Mouse (Mus musculus): Measurements from ENCODE around the gene Rdh7. TPM values are rescaled to one million over a fixed set of nuclear protein-coding genes. Genes with fewer than 3 reads are reported as not detected.
"Not testable (repeated sequence)": the region's sequence is repeated elsewhere in the genome, so short reads cannot be mapped to it uniquely, and the experiment has no call there.

The Rdh7 gene
- not detected in 2 replicates for polyA plus RNA-seq (2016; fragmentation: Nextera tagmentation; extraction: Ambion mirVana)

DNA sequence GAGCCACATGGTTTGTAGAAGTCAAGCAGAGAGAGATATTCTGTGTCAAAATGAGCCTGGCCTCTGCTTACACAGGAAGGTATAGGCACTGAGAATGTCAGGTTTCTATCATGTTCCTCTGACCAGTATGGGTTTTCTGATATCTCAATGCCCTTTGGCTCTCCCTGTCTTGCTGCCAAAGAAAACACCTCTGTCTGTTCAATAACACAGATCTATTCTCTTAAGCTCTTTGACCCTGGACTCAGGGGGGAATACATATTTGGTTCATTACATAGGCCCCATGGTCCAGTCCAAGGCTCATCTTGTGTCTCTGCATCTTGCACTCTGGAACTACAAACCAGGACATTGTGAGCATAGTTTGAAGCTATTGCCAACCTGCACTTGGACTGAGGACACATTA, at the start of gene Rdh7:
Gene Rdh7 (minus strand): TSS at position 213 of the 400 bp plus-strand sequence.
- Histone ChIP-seq H3K36me3 (no peaks in the 10 kb centered on the region), H3K4me1 (peaks cover 5% of the 10 kb centered on the region; the same call in 1 of the 2 replicates), H3K9ac (no peak within 1 kb of the TSS), H3K4me2 (replicated peaks) (no peak within 1 kb of the TSS), H3K27me3 (no peaks in the 10 kb centered on the region), H3K27ac (no peak within 1 kb of the TSS), H3K9me3 (replicated peaks) (no peaks in the 10 kb centered on the region), H3K4me3 (no peak within 1 kb of the TSS)
- ATAC-seq (ENCODE audit: low FRiP score), result no peak

DNA sequence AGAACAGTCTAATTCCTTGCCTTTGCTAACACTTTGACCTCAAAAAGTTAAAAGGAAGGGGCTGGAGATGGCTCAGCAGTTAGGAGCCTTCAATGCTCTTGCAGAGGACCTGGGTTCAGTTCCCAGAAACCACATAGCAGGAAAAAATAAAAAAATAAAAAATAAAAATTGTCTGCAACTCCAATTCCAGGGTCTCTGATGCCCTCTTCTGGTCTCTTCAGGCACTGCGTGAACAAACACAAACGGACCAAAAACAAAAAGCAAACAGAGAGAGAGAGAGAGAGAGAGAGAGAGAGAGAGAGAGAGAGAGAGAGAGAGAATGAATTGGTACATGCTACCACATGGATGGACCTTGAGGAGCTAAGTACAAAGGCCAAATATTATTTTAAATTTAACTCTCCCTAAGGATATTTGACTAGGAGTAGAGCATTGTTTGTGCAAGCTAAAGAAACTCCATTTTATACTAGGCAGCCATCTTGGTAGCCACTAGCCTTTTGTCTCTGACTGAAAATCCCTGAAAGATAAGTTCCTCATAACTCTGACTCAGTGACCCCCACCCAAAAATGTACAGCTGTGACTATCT, 48.9 kb upstream of the Rdh7 start:
- Histone ChIP-seq H3K9me3 (replicated peaks) (peaks cover 5% of the 10 kb centered on the region; the same call in 1 of the 2 replicates), H3K36me3 (no peaks in the 10 kb centered on the region), H3K27me3 (no peaks in the 10 kb centered on the region), H3K4me1 (no peaks in the 10 kb centered on the region), H3K27ac (no peak overlapping the region), H3K9ac (no peak overlapping the region), H3K4me2 (replicated peaks) (no peak overlapping the region), H3K4me3 (no peak overlapping the region)
- ATAC-seq (ENCODE audit: low FRiP score), result no peak
- WGBS, result 3% methylated on average over 2 of the region's 2 CpGs

DNA sequence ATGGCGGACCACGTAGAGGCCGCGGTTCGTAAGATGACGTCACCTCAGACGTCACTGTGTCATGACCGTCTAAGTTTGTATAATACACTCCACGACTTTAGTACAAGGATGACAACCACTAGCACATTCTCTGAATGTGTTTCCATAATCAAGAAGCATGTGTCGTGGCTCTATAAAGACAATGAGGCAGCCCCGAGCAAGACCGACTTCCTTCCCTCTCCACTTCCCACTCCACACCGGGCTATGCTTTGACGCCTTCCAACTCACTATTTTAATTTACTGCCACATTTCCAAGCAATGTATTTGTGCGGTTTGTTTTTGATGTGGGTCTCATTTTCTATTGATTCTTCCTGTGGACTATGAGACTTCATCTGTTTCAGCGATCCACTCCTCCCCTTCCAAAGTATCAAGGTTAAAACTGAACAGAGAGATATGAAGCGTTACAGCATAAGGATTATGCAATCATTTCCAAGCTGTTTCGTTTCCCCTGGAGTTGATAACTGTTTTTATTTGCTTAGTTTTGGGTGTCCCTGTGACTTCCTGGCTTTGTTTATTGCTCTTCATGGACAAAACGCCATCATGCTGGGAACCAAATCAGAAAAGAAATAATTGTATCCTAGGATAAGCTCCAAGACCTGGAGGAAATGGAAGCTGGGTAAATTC, 48.3 kb upstream of the Rdh7 start:
- WGBS, result 88% methylated on average over 19 of the region's 19 CpGs
- no peak for ATAC-seq (ENCODE audit: low FRiP score)
- no peak overlapping the region for H3K9ac ChIP-seq

DNA sequence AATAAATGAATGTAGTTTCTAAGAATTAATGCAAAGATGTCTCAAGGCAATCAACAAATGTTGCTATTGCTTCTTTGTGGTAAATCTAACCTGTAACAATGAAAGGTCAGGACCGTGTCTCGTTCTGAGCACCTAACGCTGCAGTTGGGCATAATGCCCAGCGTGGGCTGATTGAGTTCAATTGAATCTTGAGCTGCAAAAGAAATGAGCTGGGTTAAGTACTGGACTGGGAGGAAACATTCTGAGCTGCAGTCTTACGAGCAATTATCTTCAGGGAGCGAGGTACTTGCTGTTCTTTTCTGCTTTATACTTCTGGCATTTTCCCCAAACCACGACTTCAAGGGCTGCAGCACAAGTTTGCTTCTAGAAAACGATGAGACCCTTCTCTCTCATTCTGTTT, 47.7 kb upstream of the Rdh7 start:
- Histone ChIP-seq H3K27me3 (no peaks in the 10 kb centered on the region), H3K4me1 (no peaks in the 10 kb centered on the region), H3K9ac (no peak overlapping the region), H3K4me3 (no peak overlapping the region), H3K9me3 (replicated peaks) (peaks cover 5% of the 10 kb centered on the region; the same call in 1 of the 2 replicates), H3K27ac (no peak overlapping the region), H3K36me3 (no peaks in the 10 kb centered on the region), H3K4me2 (replicated peaks) (no peak overlapping the region)
- 83% methylated on average over 8 of the region's 8 CpGs for WGBS
- no peak for ATAC-seq (ENCODE audit: low FRiP score)

More for the DNA sequence above, 48.3 kb upstream of the Rdh7 start:
- H3K27ac ChIP-seq, result no peak overlapping the region
- no peak overlapping the region for H3K4me3 ChIP-seq
- H3K27me3 ChIP-seq, result no peaks in the 10 kb centered on the region
- no peak overlapping the region for H3K4me2 ChIP-seq (replicated peaks)
- peaks cover 5% of the 10 kb centered on the region; the same call in 1 of the 2 replicates for H3K9me3 ChIP-seq (replicated peaks)
- no peaks in the 10 kb centered on the region for H3K4me1 ChIP-seq
- H3K36me3 ChIP-seq, result no peaks in the 10 kb centered on the region

DNA sequence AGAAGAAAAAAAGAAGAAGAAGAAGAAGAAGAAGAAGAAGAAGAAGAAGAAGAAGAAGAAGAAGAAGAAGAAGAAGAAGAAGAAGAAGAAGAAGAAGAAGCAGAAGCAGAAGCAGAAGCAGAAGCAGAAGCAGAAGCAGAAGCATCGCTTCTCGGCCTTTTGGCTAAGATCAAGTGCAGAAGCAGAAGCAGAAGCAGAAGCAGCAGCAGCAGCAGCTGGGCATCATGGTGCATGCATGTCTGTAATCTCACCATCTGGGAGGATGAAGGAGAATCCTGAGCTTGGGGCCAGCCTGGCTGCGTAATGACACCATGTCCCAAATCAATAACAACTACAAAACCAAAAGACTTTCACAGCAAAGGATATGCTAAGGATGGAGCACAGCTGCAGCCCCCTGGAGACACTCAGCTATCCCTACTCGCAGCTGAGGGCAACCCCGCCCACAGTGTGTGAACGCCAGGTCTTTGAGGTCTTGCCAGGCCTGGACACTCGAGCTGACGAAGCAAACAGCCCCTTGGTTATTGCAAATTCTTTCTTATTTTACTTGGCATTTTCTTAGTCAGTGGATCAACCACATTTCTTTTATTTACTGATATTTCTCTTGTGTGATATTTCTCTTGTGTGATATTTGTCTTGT, 43.8 kb upstream of the Rdh7 start:
- H3K27me3 ChIP-seq, result no peaks in the 10 kb centered on the region
- H3K4me2 ChIP-seq (replicated peaks), result no peak overlapping the region
- no peaks in the 10 kb centered on the region for H3K36me3 ChIP-seq
- no peak overlapping the region for H3K9ac ChIP-seq
- ATAC-seq (ENCODE audit: low FRiP score), result no peak
- H3K4me3 ChIP-seq, result no peak overlapping the region
- WGBS, result 73% methylated on average over 8 of the region's 8 CpGs
- no peak overlapping the region for H3K27ac ChIP-seq
- H3K4me1 ChIP-seq, result no peaks in the 10 kb centered on the region
- no peaks in the 10 kb centered on the region for H3K9me3 ChIP-seq (replicated peaks)

DNA sequence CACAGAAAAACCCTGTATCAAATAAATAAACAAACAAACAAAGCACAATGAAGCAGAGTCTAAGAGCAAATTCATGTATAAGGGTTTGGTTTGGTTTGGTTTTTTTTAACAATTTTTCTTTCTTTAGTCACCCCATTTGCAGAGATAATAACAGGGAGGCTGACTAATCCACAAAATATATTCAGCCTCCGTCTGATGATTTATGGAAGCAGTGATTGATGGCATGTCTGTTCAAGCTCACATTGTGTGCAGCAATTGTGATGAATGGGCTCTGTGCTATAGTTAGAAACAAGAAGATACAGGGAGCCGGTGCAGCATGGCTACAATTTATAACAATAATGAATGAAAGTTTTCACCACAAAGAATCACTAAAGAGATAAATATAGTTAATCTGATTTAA, 39.1 kb upstream of the Rdh7 start:
- no peak overlapping the region for H3K4me3 ChIP-seq
- H3K4me1 ChIP-seq, result 0 out of 2 replicates have a peak, but pooled peaks cover 5% of the 10 kb centered on the region
- no peaks in the 10 kb centered on the region for H3K36me3 ChIP-seq
- H3K9ac ChIP-seq, result no peak overlapping the region
- ATAC-seq (ENCODE audit: low FRiP score), result no peak
- H3K27ac ChIP-seq, result no peak overlapping the region
- H3K9me3 ChIP-seq (replicated peaks), result no peaks in the 10 kb centered on the region
- H3K4me2 ChIP-seq (replicated peaks), result no peak overlapping the region
- no peaks in the 10 kb centered on the region for H3K27me3 ChIP-seq
- 52% methylated on average over 2 of the region's 2 CpGs for WGBS

DNA sequence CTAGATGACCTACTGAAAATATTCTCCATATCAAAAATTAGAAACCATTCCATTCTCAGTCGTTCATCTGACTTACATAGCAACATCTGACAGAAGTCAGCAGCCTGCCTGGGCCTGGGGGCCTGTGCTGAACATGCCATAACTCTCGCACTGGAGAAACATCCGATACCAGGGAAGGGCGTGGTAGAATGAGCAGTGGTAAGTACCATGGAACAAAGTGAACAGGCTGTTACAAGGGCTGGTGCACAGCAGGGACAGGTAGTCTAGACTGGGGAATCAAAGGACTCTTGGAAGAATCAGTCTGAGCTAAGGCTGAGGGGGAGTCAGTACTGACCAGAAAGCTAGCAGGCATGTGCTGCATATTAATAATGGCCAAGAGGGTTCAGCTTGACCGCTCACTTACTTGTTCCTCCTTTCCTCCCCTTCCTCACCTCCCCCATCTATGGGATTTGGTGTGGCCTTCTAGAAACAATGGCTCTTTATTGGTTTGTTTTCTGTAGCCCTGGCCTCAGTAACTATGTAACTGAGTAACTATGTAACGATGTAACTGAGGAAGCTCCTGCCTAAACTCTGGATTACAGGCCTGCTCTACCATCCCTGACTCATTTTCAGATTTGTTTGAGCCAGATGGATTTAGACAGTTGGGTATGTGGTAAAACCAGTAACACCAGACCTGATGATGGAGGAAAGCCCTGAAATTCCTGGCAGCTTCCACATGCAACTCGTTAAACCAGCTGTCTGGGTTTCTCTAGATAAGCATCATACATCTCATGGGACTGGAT, 36.2 kb upstream of the Rdh7 start:
- ATAC-seq (ENCODE audit: low FRiP score), result no peak
- 70% methylated on average over 7 of the region's 7 CpGs for WGBS
- H3K27ac ChIP-seq, result no peak overlapping the region
- no peaks in the 10 kb centered on the region for H3K9me3 ChIP-seq (replicated peaks)
- H3K4me1 ChIP-seq, result 0 out of 2 replicates have a peak, but pooled peaks cover 5% of the 10 kb centered on the region
- H3K4me3 ChIP-seq, result no peak overlapping the region
- no peaks in the 10 kb centered on the region for H3K27me3 ChIP-seq
- no peaks in the 10 kb centered on the region for H3K36me3 ChIP-seq
- H3K9ac ChIP-seq, result no peak overlapping the region
- H3K4me2 ChIP-seq (replicated peaks), result no peak overlapping the region

DNA sequence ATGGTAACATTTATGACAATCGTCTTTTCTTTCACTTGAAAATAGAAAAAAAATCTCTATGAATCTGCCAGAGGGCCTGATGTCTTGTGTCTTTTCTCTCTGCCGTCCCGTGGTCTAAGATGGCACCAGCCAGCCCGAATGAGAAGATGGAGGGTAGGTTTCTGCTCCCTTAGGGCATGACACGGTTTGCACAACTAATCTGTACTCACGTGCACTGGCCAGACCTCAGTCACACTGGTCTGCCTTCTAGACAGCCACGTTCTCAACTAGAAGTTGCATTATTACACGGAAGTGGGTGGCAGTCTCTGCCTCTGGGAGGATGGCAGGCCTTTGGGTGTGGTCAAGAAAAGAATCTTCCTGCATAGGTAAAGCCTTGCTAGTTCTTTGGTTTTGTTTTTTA, 34.4 kb upstream of the Rdh7 start:
- Histone ChIP-seq H3K9ac (no peak overlapping the region), H3K9me3 (replicated peaks) (no peaks in the 10 kb centered on the region), H3K27ac (no peak overlapping the region), H3K27me3 (no peaks in the 10 kb centered on the region), H3K4me3 (no peak overlapping the region), H3K4me1 (0 out of 2 replicates have a peak, but pooled peaks cover 5% of the 10 kb centered on the region), H3K4me2 (replicated peaks) (no peak overlapping the region), H3K36me3 (no peaks in the 10 kb centered on the region)
- ATAC-seq (ENCODE audit: low FRiP score), result no peak
- 88% methylated on average over 8 of the region's 8 CpGs for WGBS

DNA sequence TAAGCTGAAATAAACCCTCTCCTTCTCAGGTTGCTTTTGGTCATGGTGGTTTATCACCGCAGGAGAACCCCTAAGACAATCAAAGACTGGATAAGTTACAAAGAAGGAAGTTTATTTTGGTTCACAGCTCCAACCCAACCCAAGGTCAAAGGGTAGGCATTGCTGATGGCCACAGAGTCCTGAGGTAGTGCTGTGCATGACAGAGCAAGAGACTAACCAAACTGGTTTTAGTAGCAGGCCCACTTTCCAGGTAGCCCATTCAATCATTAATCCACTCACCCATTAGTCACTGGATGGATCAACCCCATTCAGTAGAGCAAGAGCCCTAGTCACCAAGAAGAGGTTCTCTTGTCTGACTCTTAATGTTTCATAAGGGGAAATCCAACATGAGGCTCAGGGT, 33.6 kb upstream of the Rdh7 start:
- no peak overlapping the region for H3K9ac ChIP-seq
- H3K27me3 ChIP-seq, result no peaks in the 10 kb centered on the region
- H3K4me2 ChIP-seq (replicated peaks), result no peak overlapping the region
- no peak for ATAC-seq (ENCODE audit: low FRiP score)
- 87% methylated on average over 1 of the region's 1 CpGs for WGBS
- no peaks in the 10 kb centered on the region for H3K36me3 ChIP-seq
- H3K9me3 ChIP-seq (replicated peaks), result no peaks in the 10 kb centered on the region
- no peak overlapping the region for H3K27ac ChIP-seq
- no peak overlapping the region for H3K4me3 ChIP-seq
- H3K4me1 ChIP-seq, result 0 out of 2 replicates have a peak, but pooled peaks cover 5% of the 10 kb centered on the region

DNA sequence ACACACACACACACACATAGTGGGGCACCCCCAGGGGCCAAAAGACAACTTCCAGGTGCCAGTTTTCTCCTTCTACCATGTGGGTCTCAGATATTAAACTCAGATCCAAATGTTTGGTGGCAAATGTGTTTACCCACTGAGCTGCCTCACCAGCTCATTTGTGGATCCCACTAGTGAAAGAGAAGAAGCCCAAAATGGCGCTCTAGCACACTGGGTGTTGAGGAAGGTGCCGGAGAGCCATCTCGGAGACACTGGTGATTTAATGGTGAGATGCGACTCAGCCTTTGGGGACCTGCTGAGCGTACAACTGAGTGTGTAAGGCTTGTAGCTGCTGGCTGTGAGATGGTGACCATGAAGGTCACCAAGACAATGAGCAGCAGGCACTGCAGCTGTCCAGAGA, 29.0 kb upstream of the Rdh7 start:
- WGBS, result 94% methylated on average over 5 of the region's 5 CpGs

DNA sequence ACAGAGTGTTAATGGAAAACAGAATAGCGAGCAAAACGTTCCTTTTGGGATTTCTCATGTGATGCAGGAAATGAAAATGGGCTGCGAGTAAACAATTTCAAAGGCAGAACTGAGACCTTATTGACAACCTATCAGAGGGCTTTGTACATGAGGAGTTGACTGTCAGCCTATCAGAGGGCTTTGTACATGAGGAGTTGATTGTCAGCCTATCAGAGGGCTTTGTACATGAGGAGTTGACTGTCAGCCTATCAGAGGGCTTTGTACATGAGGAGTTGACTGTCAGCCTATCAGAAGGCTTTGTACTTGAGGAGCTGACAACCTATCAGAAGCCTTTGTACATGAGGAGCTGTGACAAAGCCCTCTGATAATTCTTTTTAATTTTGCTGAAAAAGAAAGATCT, 28.6 kb upstream of the Rdh7 start:
- not testable (repeated sequence) for H3K9me3 ChIP-seq (replicated peaks); H3K9ac ChIP-seq; H3K27ac ChIP-seq; H3K4me3 ChIP-seq; H3K27me3 ChIP-seq; H3K36me3 ChIP-seq; ATAC-seq (ENCODE audit: low FRiP score); H3K4me2 ChIP-seq (replicated peaks); H3K4me1 ChIP-seq
- 85% methylated on average over 3 of the region's 3 CpGs for WGBS

More for the DNA sequence above, 29.0 kb upstream of the Rdh7 start:
- no peaks in the 10 kb centered on the region for H3K36me3 ChIP-seq
- H3K27ac ChIP-seq, result no peak overlapping the region
- H3K27me3 ChIP-seq, result no peaks in the 10 kb centered on the region
- H3K4me1 ChIP-seq, result no peaks in the 10 kb centered on the region
- no peak overlapping the region for H3K4me3 ChIP-seq
- H3K9me3 ChIP-seq (replicated peaks), result no peaks in the 10 kb centered on the region
- no peak overlapping the region for H3K4me2 ChIP-seq (replicated peaks)
- ATAC-seq (ENCODE audit: low FRiP score), result no peak
- H3K9ac ChIP-seq, result no peak overlapping the region

DNA sequence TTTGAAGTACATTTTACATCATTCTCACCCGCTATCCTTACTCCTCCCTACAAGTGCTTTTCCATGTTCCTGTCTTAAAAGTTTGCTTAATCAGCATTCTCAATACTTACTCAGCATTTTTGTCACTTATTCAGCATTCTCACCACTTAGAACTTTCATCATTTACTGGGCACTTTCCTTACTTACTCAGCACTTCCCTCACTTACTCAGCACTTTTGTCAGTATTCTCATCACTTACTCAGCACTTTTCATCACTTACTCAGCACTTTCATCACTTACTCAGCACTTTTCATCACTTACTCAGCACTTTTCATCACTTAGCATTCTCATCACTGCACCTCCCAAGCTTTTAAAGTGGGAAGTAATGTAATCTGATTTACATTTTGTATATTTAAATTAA, 27.0 kb upstream of the Rdh7 start:
- H3K36me3 ChIP-seq, result no peaks in the 10 kb centered on the region
- no peak for ATAC-seq (ENCODE audit: low FRiP score)
- H3K9ac ChIP-seq, result no peak overlapping the region
- no peaks in the 10 kb centered on the region for H3K4me1 ChIP-seq
- no peaks in the 10 kb centered on the region for H3K27me3 ChIP-seq
- H3K4me3 ChIP-seq, result no peak overlapping the region
- no peaks in the 10 kb centered on the region for H3K9me3 ChIP-seq (replicated peaks)
- no peak overlapping the region for H3K4me2 ChIP-seq (replicated peaks)
- 98% methylated on average over 1 of the region's 1 CpGs for WGBS
- H3K27ac ChIP-seq, result no peak overlapping the region

Measured in hindbrain, embryonic 12.5 days (tissue).